Mouse (Mus musculus) 3134 (cell line): ENCODE measurements at regions not wholly inside any gene's neighbourhood (a gene's known extent, or its start where the extent isn't known, plus 50 kb on each side); places are given as distances from the start of the nearest gene placed in this dataset.

ENCODE experiments used
- DNase-seq: peaks from one replicate; pipeline ENCODE4 v3.0.0-alpha.2; 2011; ENCODE audit warnings: low spot score; ENCODE audit not compliant: insufficient read length; ENCODE audit errors: extremely low read depth

DNA sequence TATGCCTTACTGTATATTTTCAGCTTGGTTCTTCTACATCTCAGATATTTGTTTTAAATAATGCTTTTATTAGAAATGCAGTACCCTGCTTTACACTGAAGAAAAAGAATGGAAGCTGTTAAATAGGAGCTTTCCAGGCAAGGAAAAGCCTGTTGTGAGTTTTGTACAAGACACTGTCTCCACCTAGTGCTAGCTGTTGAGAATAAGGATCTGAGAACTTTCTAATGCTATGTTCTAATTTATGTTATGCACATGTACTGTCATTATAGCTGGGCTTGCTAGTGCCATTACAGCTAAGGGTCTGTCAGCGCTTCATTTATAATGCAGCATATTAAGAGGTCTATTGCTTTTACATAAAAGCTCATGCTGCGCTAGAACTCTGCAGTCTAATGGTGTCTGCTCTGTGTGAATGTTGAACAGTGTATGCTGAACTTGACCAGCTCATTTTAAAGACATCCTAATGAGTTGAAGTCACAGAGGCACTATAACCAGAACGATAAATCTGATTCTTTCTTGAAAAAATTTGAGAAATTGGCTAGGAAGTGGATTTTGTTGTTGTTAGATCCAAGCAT lies 315.4 kb upstream of the Dnajc24 start:
- DNase-seq = no peak

DNA sequence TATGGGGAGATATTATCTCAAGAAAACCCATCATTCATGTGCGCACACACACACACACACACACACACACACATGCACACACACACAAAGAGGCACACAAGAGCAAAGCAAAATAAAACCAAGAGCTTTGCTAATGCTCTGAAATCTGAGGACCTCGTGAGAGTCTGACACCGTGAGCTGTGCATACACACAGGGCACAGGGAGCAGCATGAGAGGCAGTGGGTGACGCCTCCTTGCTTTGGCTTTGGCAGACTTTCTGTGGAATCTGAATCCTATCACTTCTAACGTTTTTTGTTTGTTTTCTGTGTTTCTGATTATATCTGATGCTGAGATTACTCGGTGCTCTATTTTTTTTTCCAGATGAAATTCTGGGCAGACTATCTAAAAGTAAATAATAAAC lies 343.4 kb upstream of the Dnajc24 start:
- no peak for DNase-seq

DNA sequence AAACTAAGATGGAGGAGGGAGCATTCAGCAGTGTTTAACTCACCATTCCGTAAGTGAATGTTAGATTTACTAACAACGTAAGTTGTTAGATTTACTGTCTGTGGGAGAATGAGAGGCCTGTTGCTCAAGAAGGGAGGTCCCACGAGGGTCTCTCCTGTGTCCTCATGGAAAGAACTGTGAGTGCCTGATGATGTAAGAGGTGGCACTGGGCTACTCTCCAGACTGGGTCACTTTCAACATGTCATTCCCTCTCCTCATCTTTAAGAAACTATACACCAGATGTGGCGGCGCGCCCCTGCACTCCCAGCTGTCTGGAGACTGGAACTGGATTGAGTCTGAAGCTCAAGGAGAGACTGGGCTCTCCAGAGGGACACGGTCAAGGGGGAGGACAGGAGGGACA lies 343.9 kb upstream of the Dnajc24 start:
- no peak for DNase-seq

DNA sequence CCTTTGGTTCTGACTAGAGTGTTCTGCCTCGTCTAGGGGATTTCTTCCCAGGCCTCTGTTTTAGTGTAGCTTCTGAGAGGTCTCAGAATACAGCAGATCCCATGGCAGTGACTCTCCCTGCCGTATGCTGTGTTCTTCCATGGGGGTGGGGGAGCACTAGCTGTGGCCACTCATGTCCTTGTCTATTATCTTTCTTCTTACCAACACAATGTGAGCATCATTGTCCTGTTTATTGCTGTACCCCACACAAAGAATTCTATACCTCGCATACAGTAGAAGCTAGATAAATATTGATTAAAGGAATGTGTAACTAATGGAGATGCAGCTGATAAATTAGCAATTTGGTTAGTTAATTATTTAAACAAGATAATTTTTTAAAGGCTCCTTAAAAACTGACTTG lies 337.5 kb upstream of the Mpped2 start:
- no peak for DNase-seq

DNA sequence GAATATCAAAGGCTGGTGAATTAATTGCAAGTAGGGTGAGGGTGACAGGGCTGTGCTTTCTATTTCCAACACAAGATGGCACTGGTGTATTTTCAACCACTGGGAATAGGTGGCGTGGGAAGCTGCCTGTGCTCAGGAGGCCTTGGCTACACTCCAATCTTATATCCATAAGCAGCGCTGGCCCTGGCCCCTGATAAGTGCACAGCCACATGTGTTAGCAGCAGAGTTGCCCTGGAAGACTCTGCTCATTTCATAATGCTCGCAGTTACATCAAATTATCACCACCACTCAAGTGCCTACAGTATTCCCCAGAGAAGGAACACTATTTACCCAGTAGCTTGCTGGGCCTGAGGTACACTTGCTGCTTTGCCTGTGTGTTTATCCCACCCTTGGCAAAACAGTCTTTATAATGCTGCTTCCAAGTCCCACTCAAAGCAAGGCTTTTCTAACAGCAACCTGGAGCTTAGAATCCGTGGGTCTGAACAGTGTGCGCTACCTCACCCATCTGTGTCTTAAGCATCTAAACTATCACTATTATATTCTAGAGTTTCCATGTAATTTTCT lies 337.0 kb upstream of the Mpped2 start:
- no peak for DNase-seq

DNA sequence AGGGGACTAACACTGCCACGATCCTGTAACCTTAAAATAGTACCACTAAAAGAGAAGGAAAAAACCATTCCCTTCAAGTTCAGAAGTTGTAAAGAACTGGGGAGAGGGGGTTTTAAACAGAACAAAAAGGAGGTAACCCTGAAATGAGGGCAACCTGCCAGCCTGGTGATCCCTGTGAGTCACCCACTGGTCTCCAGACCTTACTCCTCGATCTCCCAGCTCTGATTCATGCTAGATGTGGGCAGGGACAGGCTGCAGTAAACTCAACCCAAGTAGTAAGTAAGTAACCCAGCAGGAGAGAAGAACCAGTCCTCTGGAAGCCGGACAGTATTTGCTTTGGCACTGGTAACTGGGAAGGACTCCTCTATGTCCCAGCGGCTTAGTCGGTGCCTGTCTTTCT lies 324.4 kb upstream of the Mpped2 start:
- peak; percentile 14 for DNase-seq

DNA sequence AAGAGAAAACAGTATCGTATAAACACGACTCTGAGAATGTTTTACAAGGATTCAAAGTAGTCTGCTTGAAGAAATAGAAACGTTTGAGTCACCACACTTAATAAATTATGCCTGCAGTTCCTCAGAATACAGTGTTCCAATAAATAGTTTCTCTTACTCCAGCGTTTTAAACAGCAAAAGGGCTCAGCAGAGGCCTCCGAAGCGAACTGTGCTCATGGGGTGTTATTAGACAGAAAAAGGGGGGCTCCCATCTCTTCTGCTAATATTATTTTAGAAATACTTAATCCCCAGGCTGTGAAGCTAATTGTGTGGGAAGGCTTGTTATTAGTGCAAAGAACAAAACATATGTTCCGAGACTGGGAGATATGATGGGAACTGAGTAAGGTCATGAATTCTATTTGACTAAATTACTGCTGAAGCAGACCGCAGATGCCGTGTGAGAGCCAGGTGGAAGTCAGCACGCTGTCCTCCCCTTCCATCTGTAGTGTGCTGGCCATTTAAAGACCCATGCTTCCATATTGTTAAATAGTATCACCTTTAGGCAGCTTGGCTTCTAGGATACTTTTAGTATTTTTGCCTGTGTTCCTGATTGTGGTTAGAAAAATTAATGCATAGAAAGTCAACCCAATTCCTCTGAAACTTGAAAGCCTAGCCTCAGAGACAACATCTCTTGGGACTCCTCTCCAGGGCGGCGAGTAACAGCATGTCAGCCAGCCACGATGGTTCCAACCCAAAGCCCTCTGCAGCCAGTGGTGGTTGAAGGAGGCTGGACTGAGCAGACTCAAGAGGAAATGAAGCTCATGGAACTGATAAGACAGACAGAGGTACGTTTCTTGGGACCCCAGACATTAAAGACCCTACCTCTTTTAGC lies 309.4 kb upstream of the Mpped2 start:
- no peak for DNase-seq

DNA sequence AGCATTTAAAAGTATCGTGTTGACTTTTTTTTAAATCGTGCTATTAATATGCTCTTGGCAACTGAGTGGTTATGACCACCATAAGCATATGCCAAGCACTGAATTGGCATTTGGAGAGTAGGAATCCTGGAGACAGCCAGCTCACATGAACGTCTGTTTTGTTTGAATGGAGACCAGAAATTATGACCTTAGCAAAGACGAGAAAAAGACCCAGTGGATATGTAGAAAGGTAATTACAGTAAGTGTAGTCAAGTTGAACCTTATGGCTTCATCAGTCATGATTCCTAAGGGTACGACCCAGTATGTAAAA lies 308.8 kb upstream of the Mpped2 start:
- no peak for DNase-seq

DNA sequence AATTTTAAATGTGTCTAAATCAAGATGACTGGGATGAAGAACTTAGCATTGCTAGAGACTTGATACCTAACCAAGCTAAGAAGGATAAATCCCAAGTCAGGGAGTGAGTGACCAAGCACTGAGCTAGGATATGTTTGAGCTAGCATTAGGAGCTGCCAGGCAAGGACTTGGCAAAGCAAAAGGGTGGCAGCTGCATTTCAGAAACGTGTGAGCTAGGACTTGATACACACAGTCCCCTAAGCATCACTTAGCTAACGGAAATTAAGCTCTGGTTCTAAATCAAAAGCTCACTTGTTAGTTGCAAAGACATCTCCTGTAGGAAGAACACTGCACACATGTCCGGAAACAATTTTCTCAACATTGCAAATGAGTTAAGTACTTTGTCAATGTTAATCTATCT lies 308.2 kb upstream of the Mpped2 start:
- no peak for DNase-seq

DNA sequence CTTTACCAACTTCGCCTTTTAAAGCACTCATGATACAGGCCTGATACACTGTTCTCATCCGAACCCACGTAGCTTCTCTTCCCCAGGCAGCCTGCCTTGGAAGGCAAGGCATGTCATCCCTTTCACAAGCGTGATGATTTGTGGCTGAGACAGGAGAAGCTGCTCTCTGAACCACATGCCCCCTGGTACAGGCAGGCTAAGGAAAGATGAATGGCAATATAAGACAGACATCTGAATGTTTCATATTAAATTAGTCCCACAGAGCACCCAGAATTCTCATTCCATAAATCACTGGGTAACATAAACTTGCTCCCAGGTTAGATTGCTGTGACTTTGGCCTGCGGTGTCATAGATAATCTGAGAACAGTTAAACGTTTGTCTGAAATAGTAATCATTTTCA lies 280.9 kb upstream of the Mpped2 start:
- no peak for DNase-seq

DNA sequence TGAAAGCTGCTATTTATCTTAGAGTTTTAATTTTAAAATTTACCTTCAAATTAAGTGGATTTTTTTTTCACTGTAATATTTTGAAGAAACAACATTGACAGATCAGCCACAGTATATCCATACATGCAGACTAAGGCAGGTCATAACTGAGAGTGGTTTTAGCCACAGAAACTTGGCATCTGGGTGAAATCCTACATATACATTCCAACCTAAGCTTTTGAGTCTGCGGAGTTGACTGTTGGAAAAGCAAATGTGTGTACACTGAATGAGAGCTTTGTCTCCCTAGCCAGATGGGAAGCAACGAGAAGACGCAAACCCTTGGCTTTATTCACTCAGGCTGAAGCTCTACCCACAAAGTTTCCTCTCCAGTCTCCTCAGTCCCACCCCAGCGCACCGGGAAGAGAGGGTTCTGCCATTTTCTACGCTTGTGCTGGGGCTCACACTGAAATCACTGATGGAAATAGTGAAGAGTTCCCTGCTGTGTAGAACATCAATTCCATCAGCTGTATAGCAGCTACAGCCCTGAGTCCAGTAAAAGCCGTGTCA lies 277.5 kb upstream of the Mpped2 start:
- no peak for DNase-seq

DNA sequence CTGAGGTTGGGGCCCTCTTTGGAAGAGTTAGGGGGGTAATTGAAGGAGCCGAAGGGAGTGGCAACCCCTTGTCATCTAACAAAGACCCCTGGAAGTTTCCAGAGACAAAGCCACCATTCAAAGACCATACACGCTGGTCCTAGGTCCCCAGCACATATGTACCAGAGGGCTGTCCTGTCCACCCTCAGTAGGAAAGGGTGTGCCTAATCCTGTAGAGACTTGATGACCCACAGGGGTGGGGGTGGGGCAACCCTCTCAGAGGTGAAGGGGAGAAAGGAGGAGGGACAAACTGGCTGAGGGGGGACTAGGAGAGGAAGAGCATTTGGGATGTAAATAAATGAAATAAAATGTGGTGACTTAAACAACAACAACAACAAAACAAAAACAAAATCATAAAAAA lies 274.9 kb upstream of the Mpped2 start:
- no peak for DNase-seq

DNA sequence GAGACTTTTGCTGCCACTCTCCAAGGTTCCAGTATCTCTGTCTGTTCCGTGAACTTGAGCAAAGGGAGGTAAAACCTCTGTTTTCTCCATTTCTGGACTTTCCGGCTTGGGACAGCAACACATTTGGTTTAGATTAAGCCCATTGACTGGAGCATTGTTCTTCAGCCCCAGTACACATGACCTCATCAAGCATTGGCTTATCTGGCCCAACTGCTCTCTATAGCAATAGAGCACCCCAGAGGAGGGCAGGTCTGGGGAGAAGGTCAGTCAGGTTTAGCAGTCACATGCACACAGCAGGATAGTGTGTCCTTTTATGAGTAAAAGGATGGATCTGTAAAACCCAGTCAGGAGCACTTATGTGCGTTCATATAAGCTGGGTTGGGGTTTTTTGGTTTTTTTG lies 268.1 kb upstream of the Mpped2 start:
- no peak for DNase-seq

DNA sequence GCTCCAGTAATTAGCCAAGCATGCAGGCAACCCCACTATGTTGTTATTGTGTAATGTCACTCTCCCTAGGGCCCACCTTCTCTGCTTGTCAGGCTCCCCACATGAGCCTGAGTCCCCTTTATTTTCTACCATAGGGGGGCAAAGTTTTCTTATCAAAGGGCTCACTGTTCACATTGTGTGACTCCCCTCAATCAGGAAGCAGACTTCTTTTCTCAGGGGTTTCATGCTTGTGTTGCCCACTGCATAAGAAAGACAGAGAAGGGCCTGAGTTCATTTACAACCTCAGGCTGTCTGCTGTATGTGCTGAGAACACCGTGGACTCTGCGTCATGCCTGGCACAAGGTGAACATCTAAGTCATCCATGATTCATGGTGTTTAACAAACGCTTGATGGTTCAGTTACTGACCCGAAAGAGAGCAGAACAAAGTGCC lies 267.6 kb upstream of the Mpped2 start:
- DNase-seq = no peak

DNA sequence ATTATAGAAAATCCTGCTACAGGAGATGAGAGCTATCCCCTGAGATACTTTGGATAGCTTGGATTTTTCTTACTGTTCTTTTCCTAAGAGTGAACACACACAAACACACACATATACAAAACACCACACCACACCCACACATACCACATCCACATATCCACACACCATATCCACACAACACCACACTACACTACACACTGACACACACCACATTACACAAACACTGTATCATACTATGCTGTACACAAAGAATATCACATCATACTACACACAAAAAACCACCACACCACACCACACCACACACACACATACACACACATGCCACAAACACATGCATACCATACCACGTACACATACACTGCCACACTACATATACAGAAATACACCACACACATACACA lies 267.1 kb upstream of the Mpped2 start:
- no peak for DNase-seq

DNA sequence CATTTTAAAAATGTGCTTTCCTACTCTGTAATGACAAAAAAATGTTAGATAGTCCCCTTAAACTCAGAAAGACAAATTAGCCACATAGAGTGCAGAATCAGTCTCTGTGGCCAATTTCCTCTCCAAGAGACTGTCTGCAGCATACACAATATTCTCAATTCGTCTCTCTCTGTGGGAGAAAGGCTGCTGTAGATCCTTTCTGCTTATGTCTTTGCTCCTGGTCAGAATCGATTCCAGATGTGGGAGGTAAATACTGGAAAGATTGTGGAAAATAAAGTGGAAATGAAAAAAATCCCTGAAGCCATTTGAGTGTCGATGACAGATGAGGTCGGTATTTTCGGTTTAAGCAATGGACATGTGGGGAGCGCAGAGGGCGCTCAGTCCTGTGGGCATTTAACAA lies 265.8 kb upstream of the Mpped2 start:
- no peak for DNase-seq

DNA sequence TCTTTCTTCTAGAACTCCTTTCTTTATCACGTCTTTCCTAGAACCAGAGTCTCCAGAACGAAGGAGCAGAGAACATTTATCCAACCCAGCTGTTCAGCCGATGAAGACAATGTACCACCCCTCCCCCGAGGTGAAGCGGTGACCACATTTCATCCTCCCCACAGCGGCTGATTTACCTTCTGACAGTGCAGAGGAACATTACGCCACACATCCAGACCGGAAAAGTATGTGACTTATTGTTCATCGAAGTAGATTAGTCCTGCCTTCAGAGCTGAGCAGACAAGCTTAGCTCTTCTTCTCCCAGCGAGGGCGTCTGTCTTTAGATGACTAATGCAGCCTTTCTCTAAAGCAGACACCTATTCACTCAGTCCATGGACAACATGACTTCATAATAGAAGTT lies 264.2 kb upstream of the Mpped2 start:
- DNase-seq = no peak

DNA sequence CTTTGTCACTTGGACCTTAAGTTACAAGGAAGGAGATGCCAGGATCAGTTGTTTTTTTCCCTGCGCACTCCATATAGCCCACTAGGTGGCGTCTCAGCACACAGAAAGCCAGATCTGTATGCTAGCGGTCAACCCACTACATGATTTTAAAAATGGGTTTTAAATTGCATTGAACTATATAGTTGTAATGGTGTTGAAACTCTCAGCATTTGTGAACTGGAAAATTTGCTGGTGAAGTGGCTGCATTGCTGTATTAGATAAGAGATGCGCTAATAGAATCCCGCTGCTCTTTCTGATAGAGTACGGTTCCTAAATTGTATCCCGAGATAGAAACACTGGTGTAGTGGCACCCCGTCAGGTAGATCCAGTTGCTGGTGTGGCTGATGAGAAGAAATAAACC lies 261.9 kb upstream of the Mpped2 start:
- no peak for DNase-seq

DNA sequence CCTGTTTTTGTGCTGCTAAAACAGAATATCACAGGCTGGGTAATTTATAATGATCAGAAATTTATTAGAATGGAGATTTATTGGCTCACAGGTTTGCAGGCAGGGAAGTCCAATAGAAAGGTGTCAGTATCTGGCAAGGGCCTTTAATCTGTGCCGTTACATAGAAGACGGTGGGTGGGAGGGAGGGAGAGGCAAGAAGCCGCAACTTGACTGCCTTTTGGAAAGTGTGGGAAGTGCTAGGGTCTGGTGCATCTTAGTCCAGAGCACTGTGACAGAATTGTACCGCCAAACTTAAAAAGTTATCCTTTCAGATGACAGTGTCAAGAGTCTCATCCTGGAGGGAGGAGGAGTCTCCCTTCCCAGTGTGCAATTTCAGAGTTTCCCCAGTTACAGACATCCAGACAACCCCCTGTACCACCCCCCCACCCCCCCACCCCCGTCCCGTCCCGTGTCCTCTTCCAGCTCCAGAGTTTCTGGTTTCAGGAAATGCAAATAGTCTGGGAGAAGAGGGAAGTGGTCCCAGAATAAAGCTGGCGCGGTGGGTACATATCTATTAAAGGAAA lies 261.4 kb upstream of the Mpped2 start:
- DNase-seq = no peak

DNA sequence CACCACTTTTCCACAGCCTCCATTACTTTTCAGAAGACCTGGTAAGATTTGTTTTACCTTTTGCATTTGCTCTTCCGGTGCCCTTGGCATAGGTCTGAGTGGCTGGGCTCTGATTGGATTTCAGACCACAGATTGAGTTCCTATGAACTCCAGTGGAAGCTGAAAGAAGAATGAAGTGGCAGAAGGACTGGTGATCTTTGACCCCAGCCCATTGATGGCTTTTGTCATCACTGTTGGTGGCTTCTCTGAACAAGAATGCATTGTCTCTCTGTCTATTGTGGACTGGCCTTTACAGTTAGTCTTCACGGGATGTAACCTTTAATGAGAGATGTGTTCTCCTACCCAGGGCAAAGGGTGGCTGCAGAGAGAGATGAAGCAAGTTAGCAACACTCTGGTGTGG lies 256.9 kb upstream of the Mpped2 start:
- DNase-seq = no peak

DNA sequence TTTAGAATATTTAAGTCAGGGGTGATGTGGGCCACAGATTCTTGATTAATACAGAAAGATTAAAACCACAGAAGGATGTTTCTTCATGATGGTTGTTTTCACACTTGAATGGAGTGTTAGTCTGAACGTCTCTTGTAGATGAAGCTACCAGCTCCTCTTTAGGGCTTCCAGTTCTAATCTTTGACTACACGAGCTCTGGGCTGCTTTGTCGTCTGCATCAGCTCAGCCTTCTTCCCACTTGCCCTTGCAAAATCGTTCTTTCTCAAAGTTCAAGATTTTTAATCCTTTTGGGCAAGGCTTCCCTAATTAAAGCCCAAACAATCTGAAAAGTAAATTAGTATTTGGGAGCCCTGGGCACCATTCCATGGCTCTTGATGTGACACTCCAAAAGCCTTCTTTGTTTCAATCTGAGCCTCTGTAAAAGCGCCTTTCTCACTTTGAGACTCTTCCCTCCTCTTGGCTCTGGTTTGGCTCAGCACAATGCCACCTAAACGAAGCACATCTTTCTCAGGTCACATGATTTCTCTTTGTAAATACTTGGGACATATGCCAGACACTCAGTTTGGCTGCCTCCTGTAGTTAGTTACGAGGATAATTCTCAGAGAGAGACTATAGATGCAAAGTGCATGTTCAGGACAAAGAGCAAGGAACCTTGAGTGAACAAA lies 238.6 kb upstream of the Mpped2 start:
- no peak for DNase-seq
